Mouse (Mus musculus) T-helper 2 cell (primary cell): ENCODE results near the gene Synrg.

Experiments used
- in situ Hi-C: fragments of 300-600 bp; cut with MboI, MseI; formaldehyde crosslinking; loops from one replicate; pipeline ENCODE4 v1.15.1; 2025; ENCODE audit warnings: high pct_unique_total_duplicates

Gene Synrg

GRCm38 (mm10) chr11:84073816-84074764, 109.9 kb downstream of the Synrg start:
- in situ Hi-C loops: no loop called here

GRCm38 (mm10) chr11:84077008-84077407, 112.8 kb downstream of the Synrg start:
- in situ Hi-C loops: no loop called here

DNA sequence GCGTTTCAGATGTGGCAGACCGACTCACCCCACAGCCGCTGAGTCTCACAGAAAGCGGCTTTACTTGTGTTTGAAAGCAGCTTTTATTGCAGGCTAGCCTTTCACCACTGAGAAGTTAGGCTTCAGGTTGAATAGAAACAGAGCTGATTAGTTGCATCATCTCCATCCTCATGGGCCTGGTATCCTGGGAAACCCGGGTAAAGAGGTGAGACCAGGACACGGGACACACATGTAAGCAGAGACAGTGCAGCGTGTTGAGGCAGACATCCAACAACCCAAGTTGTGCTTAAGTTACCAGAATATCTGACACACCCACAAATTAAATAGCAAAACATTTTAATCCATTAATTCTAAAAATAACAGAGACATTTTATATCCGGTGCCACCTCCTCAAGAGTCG, 114.4 kb downstream of the Synrg start:
- in situ Hi-C loops: no loop called here

DNA sequence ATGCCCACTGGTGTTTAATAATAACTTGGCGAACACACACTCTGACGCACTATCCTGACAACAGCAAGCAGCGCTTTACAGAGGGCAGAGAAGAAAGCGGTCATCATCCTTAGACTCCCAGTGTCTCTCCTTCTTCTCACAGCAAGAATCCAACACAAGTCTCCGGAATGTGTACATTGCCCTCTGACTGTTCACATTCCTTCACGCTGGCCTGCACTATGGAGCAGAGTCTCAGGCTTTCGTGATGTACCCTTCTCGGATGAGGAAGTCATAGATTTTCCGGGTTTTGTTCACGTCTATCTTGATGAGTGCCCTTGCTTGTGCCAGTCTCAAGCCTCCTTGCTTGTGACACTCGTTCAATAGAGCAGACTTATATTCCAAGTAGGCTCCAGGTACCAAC, 115.1 kb downstream of the Synrg start:
- in situ Hi-C loops: no loop called here

DNA sequence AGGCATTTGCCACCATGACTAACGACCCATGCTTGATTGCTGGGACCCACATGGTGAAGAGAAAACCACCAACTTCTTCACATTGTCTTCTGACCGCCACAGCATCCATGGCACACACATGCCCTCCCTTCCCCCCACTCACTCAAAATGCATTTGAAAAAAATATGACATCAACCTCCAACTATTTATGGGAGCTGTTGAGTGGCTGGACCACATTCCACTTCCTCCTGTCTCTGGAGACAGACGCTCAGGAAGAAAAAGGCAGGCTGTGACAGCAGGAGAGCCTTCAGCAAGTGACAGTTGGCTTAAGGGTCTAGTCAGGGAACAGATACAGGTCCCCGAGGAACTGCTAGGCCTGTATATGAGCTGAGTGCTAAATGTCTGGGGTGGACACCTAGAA, 115.7 kb downstream of the Synrg start:
- in situ Hi-C loops: no loop called here

GRCm38 (mm10) chr11:84080327-84080726, 116.1 kb downstream of the Synrg start:
- in situ Hi-C loops: no loop called here

GRCm38 (mm10) chr11:84081901-84082300, 117.7 kb downstream of the Synrg start:
- in situ Hi-C loops: no loop called here

GRCm38 (mm10) chr11:84090572-84090971, 126.3 kb downstream of the Synrg start:
- in situ Hi-C loops: no loop called here
